Mouse (Mus musculus) neural tube, postnatal 0 days (tissue): ENCODE results near the gene Olfr532. TPM values are rescaled to one million over a fixed set of nuclear protein-coding genes. Genes with fewer than 3 reads are reported as not detected.

Experiments used
- polyA plus RNA-seq: library from polyadenylated mRNA; unstranded; fragments of >200 nt; fragmentation: Nextera tagmentation; extraction: Ambion mirVana; gene quantifications from 2 replicates; pipeline ENCODE4 v1.2.1, GENCODE M21; 2015

The Olfr532 gene
- not detected in 2 replicates for polyA plus RNA-seq

DNA sequence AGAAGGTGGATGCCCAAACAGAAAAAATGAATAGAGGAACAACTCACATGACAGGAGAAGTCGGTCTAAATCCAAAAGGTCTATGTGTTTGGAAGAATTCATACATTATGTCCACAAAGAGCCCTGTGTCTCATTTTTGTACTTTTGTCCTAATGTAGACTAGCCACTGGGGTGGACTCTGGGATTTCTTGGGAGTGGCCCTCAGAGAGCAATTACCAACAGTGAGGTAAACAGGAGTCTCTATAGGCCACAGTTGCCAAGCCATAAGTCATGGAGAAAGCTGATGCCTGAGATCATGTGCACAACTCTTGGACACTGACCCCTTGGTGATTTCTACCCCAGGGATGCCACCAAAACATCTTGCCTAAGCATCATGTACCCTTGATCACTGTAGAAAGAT lies at the start of gene Olfr532:
Gene Olfr532 (minus strand): TSS at position 101 of the 400 bp plus-strand sequence.

DNA sequence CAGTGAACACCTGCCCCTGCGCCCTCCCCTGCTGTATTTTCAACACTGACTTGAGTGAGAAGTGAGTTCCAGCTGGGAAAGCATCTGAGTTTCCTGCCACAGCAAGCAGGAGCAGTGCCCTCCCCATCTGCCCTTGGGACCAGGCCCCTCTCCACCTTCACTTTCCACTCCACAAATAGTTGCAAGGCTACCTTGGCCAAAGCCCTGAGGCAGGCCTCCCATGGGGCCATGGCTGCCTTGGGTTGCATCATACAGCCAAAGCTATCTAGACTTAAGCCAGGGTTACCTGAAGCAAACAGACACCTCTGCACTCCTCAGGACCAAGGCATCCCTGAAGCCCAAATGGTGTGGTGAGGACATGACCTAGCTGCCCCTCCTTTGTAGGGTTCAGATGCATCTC lies 41.6 kb upstream of the Olfr532 start, which contains the start of gene Olfr533:
Gene Olfr533 (plus strand): TSS at position 301 of the 400 bp plus-strand sequence.

DNA sequence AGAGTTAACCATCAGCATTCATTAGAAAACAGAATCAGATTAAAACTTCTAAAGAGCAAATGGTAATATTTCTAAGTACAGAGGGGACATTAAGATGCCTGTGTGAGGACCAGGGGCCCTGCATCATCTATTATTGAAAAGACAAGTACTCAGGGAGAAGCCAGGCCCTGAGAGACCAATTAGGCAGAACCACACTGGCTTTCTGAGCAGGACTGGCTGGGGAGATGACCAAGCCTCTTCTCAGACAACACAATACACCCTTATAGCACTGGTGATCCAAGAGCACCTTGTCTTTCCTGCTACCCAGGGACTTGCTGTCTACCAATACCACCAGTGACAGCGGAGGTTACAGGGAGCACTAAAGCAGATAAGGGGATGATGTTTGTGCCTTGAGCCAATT lies 18.6 kb downstream of the Olfr532 start, which contains the start of gene Olfr531:
Gene Olfr531 (minus strand): TSS at position 101 of the 400 bp plus-strand sequence.

DNA sequence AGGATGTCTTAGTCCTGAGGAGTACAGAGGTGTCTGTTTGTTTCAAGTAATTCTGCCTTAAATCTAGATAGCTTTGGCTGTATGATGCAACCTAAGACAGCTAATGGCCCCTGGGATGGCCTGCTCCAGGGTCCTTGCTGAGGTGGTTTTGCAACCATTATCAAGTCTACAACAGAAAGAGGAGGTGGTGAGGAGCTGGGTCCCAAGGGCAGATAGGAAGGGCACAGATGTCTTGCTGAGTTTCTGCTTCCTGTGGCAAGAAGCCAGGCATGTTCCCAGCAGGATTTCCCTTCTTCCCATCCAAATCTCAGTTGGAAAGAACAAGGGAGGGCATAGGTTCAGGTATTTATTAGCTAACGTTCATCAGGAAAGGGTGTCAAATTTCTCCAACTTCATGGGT lies 45.2 kb downstream of the Olfr532 start, which contains the start of gene Olfr530:
Gene Olfr530 (minus strand): TSS at position 101 of the 400 bp plus-strand sequence.

Other genes starting within 250 kb of the Olfr532 start
- gene Olfr523, start 248.4 kb downstream of the Olfr532 start, polyA plus RNA-seq: not detected in 2 replicates
- not detected in 2 replicates for gene Olfr524, start 215.7 kb downstream of the Olfr532 start, polyA plus RNA-seq
- gene Cd163l1, start 203.4 kb downstream of the Olfr532 start, polyA plus RNA-seq: not detected in 2 replicates
- not detected in 2 replicates for gene 5830411N06Rik, start 174.4 kb downstream of the Olfr532 start, polyA plus RNA-seq
- gene Olfr525, start 100.8 kb downstream of the Olfr532 start, polyA plus RNA-seq: not detected in 2 replicates
- gene Olfr527, start 87.6 kb downstream of the Olfr532 start, polyA plus RNA-seq: not detected in 2 replicates
- not detected in 2 replicates for gene Olfr60, start 60.0 kb downstream of the Olfr532 start, polyA plus RNA-seq
- gene Olfr530, start 45.3 kb downstream of the Olfr532 start, polyA plus RNA-seq: not detected in 2 replicates
- gene Olfr531, start 18.7 kb downstream of the Olfr532 start, polyA plus RNA-seq: not detected in 2 replicates
- not detected in 2 replicates for gene Olfr533, start 41.7 kb upstream of the Olfr532 start, polyA plus RNA-seq
- gene Olfr535, start 62.6 kb upstream of the Olfr532 start, polyA plus RNA-seq: not detected in 2 replicates
- gene Olfr536, start 85.8 kb upstream of the Olfr532 start, polyA plus RNA-seq: not detected in 2 replicates
- not detected in 2 replicates for gene Olfr538, start 146.2 kb upstream of the Olfr532 start, polyA plus RNA-seq
- gene Olfr46, start 179.6 kb upstream of the Olfr532 start, polyA plus RNA-seq: 0.01 TPM in 1 of 2 replicates, not detected in the other
- not detected in 2 replicates for gene Olfr61, start 207.3 kb upstream of the Olfr532 start, polyA plus RNA-seq
- gene Olfr53, start 224.8 kb upstream of the Olfr532 start, polyA plus RNA-seq: not detected in 2 replicates
- gene Olfr539, start 238.3 kb upstream of the Olfr532 start, polyA plus RNA-seq: 0.04 TPM in 2 replicates